Mouse (Mus musculus) embryo, embryonic 9.5 days (tissue): ENCODE measurements around the gene Tmem101.
A peak's percentile ranks its signal among the peaks of the same experiment; 100 is the strongest.
"Not testable (repeated sequence)": the region's sequence is repeated elsewhere in the genome, so short reads cannot be mapped to it uniquely, and the experiment has no call there.

Experiments
- DNase-seq: peaks from one replicate; pipeline ENCODE4 v3.0.0-alpha.2; 2017; ENCODE audit errors: extremely low spot score

Tmem101 gene

GRCm38 (mm10) chr11:102156039-102156785, at the start of gene Tmem101:
Gene Tmem101, minus strand, starts transcription at chr11:102156404.
- peak; percentile 87 for DNase-seq

GRCm38 (mm10) chr11:102201408-102201821, 45.2 kb upstream of the Tmem101 start:
- no peak for DNase-seq

- no peak for DNase-seq
Measured at GRCm38 (mm10) chr11:102199856-102200255, 43.7 kb upstream of the Tmem101 start.

GRCm38 (mm10) chr11:102198245-102198644, 42.0 kb upstream of the Tmem101 start:
- DNase-seq, result no peak

- DNase-seq, result no peak
Measured at GRCm38 (mm10) chr11:102196018-102196797, 40.0 kb upstream of the Tmem101 start.

- no peak for DNase-seq
Measured at GRCm38 (mm10) chr11:102193657-102194440, 37.6 kb upstream of the Tmem101 start.

- no peak for DNase-seq
Measured at GRCm38 (mm10) chr11:102190848-102191247, 34.6 kb upstream of the Tmem101 start.

- DNase-seq, result peak; percentile 88
Measured at GRCm38 (mm10) chr11:102189461-102190436, 33.5 kb upstream of the Tmem101 start, which contains the start of gene G6pc3. Gene G6pc3, plus strand, starts transcription at chr11:102189620.

GRCm38 (mm10) chr11:102188980-102189379, 32.8 kb upstream of the Tmem101 start:
- DNase-seq, result no peak

GRCm38 (mm10) chr11:102186235-102186634, 30.0 kb upstream of the Tmem101 start:
- no peak for DNase-seq

GRCm38 (mm10) chr11:102185677-102186076, 29.5 kb upstream of the Tmem101 start:
- DNase-seq, result no peak

- peak; percentile 95 for DNase-seq
Measured at GRCm38 (mm10) chr11:102184646-102185495, 28.7 kb upstream of the Tmem101 start, which contains the start of gene Lsm12. Gene Lsm12, minus strand, starts transcription at chr11:102185296.

- DNase-seq, result no peak
Measured at GRCm38 (mm10) chr11:102184253-102184645, 28.0 kb upstream of the Tmem101 start.

GRCm38 (mm10) chr11:102179836-102180235, 23.6 kb upstream of the Tmem101 start:
- DNase-seq, result no peak

GRCm38 (mm10) chr11:102168689-102169088, 12.5 kb upstream of the Tmem101 start:
- no peak for DNase-seq

- DNase-seq, result no peak
Measured at GRCm38 (mm10) chr11:102167539-102167938, 11.3 kb upstream of the Tmem101 start.

- no peak for DNase-seq
Measured at GRCm38 (mm10) chr11:102165971-102166722, 9.9 kb upstream of the Tmem101 start.

GRCm38 (mm10) chr11:102159781-102160180, 3.6 kb upstream of the Tmem101 start:
- DNase-seq, result no peak

GRCm38 (mm10) chr11:102158024-102158423, 1.8 kb upstream of the Tmem101 start:
- DNase-seq, result not testable (repeated sequence)
